Mouse (Mus musculus) c-Kit-positive CD71-positive TER-119-positive erythroid progenitor cells, embryonic 14.5 days (primary cell): ENCODE data around the gene Prph.
A peak's percentile ranks its signal among the peaks of the same experiment; 100 is the strongest.

Source experiments
- DNase-seq: peaks from one replicate; pipeline ENCODE4 v3.0.0-alpha.2; 2013; ENCODE audit warnings: low spot score

The Prph gene

DNA sequence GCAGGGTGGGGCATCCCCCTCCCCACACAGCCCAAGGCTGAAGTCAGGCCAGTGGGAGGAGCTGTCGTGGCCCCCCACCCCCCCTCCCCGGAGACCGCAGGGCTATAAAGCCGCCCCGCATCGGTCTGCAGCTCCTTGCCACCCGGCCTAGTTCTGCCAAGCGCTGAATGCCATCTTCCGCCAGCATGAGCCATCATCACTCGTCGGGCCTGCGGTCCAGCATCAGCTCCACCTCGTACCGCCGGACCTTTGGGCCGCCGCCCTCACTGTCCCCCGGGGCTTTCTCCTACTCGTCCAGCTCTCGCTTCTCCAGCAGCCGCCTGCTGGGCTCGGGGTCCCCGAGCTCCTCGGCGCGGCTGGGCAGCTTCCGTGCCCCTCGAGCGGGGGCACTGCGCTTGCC lies at the start of gene Prph:
Gene Prph, plus strand, starts transcription at position 135 of the 400 bp plus-strand sequence.
- no peak for DNase-seq

DNA sequence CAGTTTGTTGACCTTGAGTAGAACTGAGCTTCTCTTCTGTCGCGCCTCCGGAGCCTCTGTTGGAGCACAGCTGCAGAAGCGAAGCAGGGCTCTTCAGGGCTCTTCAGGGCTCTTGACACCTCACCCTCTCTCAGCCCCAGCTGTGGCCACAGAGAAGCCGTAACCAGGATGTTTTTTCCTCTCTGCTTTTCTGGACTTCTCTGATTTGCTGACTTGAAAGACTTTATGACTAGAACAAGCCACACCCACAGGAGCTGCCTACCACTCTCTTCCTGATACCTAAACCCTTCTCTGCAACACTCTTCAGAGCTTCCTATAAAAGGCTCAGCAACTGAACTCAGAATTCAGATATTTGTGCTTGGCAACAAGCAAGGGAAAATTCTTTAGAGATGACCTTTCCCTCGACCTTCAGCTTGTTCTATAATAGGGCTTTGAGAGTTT lies 46.2 kb upstream of the Prph start:
- DNase-seq = no peak

DNA sequence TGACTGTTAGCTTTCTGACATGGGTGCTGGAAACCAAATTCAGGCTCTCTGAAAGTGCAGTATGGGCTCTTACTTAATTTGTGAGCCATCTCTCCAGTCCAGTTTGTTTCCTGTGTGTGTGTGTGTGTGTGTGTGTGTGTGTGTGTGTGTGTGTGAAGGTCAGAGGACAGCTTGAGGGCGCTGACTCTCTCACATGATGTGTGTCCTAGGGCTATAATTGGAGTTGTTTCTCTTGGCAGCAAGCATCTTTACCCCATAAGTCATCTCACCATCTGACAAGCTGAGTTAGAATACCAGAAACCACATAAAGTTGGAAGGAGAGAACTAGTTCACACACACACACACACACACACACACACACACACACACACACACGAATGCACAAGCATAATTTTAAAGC lies 44.1 kb upstream of the Prph start:
- no peak for DNase-seq

GRCm38 (mm10) chr15:99011946-99012345 lies 43.0 kb upstream of the Prph start:
- no peak for DNase-seq

DNA sequence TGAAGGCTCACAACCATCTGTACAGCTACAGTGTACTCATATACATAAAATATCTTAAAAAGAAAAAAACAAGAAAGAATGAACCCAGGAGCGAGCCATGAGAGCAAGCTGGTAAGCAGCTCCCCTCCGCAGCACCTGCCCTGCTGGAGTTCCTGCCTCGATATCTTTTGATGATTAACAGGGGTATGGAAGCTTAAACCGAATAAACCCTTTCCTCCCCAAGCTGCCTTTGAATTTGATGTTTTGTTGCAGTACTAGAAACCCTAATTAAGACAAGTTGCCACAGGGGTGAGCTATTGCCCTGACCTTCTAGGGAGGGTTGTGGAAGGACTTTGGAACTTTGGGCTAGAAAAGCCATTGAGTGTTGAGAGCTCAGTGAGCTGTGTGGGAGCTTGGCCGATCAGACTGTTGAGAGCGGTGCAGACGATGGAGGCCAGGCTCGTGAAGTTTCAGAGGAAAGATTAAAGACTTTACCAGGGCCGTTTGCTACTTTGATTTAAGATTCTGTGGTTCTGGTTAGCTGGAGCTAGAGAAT lies 40.4 kb upstream of the Prph start:
- no peak for DNase-seq

- DNase-seq = no peak
These were observed 37.6 kb upstream of the Prph start for GRCm38 (mm10) chr15:99017355-99017761.

DNA sequence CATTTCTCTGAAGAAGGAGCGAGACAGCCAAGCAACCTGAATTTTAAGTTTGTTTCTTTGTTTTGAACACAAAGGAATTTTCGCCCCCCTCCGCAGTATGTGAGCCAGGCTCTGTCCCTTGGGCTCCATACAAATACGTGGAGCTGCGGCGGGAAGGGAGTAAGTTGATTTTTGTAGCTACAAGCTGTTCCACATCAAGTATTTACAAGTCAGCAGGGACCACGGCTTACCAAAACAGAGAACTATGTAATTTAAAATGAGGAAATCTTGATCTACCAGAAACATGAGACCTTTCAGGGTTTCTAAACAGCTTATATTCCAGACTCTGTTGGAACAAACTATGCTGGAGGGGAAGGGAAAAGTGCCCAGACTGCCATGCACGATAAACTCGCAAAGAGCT lies 37.0 kb upstream of the Prph start:
- no peak for DNase-seq

DNA sequence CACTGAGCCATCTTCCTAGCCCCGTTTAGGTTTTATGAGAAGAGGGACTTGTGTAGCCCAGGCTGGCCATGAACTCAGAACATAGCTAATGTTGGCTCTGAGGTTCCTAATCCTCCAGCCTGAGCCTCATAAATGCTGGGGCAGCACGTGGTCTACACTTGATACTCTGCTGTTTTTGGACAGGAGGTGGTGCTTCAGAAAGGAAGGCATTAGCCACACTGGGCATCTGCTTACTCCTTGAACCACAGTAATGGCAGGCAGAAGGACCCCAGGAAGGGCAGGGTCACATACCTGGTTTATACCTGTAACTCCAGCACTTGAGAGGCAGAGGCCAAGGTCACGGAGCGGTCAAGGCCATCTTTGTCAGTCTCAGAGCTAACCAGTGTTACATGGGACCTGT lies 36.3 kb upstream of the Prph start:
- DNase-seq = no peak

- DNase-seq = no peak
These were observed 35.5 kb upstream of the Prph start for GRCm38 (mm10) chr15:99019436-99019835.

DNA sequence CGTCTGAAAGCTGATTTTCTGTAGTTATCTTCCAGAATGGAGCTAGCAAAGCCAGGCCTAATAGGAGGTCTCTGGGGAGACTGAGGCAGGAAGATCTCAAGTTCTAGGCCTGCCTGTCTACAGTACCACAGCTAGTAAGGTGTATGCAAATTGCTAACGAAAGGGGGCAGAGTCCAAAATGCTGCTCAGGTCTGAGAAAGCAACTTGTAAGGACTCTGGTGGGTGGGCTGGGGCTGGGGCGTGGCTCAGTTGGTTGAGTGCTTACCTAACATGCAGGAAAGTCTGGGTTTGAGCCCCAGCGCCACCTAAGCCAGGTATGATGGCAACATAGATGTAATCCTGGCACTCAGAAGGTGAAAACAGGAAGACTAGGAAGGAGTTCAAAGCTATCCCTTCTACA lies 34.8 kb upstream of the Prph start:
- no peak for DNase-seq

DNA sequence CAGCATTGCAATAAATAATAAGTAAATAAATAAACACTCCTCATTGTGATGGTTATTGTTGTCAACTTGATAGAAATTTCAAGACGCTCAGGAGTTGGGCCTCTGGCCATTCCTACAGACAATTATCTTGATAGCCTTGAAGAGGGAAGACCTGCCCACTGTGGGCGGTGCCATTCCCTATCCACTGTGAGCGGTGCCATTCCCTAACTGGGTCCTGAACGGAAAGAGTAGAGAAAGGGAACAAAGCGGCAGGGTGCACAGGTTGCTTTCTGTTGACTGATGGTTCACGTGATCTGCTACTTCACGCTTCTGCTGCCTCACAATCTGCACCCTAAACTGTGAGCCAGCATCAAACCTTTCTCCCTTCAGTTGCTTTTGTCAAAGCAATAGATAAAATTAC lies 33.7 kb upstream of the Prph start:
- no peak for DNase-seq

DNA sequence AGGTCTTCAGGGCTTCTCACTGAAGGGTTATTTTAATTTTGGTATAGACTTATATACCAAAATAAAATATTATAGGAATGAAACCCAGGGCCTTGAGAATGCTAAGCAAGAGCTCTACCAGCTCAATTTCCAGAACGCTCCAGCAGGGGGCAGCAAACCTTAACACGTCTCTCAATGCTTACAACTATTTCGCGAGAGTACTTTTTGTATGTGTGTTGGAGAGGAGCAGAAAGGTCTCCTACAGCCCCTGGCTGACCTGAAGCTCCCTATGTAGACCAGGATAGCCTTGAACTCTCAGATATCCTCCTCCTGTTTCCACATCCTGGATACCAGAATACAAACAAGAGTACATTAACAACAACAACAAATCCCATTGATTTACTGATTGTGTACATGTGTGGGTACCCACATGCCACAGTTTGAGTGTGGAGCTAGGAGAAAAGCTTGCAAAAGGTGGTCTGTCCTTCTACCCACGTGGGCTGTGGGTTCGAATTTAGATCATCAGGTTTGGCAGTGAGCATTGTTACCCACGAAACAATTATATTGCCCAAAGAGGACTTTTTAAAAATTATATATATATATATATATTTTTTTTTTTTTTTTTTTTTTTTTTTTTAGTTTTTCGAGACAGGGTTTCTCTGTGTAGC lies 30.2 kb upstream of the Prph start:
- DNase-seq = peak; percentile 86

- no peak for DNase-seq
These were observed 29.6 kb upstream of the Prph start for GRCm38 (mm10) chr15:99025414-99025813.

GRCm38 (mm10) chr15:99026259-99026658 lies 28.7 kb upstream of the Prph start:
- DNase-seq = peak; percentile 84

DNA sequence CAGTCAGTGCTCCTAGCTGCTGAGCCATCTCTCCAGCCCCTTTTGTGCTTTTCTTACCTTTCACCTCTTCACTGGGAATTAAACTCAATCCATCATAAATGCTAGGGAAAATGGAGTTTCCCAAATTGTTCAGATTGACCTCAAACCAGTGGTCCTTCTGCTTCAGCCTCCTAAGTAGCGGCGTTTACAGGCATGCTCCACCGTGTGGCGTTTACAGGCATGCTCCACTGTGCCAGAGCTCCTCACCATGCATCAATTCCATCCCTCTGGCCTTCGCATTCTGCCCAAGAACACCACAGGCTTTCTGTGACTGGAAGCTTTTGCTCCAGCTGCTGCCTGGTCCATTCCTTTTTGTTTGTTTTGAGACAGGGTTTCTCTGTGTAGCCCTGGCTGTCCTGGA lies 27.9 kb upstream of the Prph start:
- DNase-seq = no peak

- DNase-seq = peak; percentile 51
These were observed 26.0 kb upstream of the Prph start for GRCm38 (mm10) chr15:99028874-99029458.

DNA sequence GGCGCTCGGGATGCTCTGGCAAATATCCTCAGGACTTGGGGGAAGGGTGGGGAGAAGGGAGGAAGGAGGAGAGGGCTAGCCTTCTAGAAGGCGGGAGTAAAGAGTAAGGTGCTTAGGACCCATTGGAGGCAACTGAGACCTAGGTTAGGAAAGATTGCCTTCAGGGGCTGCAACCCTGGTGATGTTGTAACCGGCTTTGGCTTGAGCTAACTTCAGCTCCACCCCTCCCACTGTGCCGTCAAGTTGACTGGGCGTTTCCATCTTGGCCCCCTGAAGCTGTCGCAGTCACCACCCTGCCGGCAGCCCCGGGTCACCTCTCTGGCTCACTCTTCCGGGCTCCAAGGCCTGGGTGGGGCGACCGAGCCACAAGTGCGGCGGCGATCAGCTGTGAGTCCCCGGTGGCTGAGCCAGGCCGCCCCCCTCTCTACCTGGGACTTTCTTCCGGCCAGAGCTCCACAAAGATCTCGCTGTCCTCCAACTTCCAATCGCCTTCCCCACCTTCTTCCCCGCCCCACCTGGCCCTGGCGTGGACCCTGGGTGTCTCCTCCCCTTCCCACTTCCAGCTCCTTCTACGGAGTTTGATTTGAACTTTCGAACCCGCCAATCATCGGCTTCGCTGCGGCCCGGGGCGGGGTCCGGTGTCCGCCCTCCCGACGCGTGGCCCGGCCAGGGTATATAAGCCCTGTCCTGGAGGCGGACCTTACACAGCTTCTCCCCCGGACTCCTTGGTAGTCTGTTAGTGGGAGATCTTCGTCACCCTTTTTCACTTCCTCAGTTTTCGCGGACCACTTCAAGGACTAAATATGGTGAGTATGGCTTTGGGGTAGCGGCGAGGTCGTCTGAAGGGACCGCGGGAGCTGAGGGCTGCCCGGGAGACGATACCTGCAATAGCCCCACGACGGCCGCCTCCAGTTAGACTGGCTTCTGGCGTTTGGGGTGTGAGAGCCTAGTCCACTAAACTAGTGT lies 25.1 kb upstream of the Prph start, which contains the start of gene Tuba1c:
Gene Tuba1c, plus strand, starts transcription at position 273 of the 966 bp plus-strand sequence.
- DNase-seq = peak; percentile 95

GRCm38 (mm10) chr15:99030585-99031387 lies 24.2 kb upstream of the Prph start:
- peak; percentile 60 for DNase-seq

GRCm38 (mm10) chr15:99031388-99031675 lies 23.6 kb upstream of the Prph start:
- DNase-seq = peak; percentile 15

DNA sequence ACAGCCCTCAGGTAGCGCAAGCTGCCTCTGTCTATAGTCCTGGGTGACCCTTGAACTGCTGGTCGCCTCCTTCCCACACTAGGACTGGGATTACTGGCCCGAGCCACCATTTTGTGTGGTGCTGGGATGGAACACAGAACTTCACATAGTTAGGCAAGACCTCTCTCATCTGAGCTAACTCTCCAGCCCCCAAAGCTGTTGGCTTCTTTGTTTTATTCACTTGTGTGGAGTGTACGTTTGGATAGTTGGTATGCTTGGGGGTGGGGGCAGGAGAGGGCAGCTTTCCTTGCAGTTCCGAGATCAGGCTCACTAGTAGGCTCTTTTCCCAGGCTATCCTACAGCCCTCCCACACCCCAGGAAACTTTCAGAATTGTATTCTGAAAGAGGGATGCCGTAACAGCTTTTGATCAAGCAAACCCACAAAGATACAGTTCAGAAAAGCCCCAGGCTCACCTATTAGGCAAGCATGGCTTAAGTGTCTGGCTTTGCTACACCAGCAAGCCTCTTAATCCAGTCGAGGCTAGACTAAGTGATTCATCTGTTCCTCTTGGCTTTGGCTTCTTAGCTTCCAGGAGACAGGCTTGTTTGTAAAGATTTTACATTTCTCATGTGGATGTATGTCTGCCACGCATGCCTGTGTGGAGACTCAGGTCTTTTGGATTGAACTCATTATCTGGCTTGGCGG lies 22.8 kb upstream of the Prph start:
- no peak for DNase-seq

- DNase-seq = peak; percentile 18
These were observed 22.2 kb upstream of the Prph start for GRCm38 (mm10) chr15:99032726-99033250.
